Mouse (Mus musculus) heart, adult 2 months (tissue): Measurements from ENCODE around the gene Ccdc57.

Experiments used
- CTCF ChIP-seq: fragments of 200-600 bp; IDR thresholded peaks from 2 replicates; pipeline ENCODE4 v1.8.1; 2022; ENCODE audit warnings: antibody characterized with exemption, mild to moderate bottlenecking, moderate library complexity
- EP300 ChIP-seq: fragments of 200-500 bp; IDR thresholded peaks from 2 replicates; pipeline ENCODE4 v1.6.1; 2011; ENCODE audit warnings: low read depth, low read length, control low read depth; ENCODE audit not compliant: insufficient read depth
- POLR2A ChIP-seq: fragments of 200-500 bp; IDR thresholded peaks from 2 replicates; pipeline ENCODE4 v1.6.1; 2011; ENCODE audit warnings: mild to moderate bottlenecking, low read depth, low read length, control low read depth; ENCODE audit not compliant: insufficient read depth

DNA sequence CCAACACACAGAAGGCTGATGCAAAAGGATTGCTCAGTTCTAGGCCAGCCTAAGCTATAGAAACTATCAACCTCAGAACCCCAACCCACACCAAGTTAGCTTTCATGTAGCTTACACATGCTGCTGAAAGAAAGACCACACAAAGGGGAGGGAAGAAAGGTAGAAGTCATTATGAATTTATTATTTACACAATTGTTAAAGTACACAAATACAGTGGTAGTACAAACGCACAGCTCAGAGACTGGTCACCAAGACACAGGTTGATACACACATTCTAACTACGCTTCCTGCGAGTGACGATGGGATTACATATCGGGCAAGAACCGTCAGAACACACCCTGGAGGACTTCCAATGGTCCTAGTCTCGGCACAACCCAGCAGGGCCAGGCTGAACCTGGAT lies 28.9 kb upstream of the Ccdc57 start:
- TF ChIP-seq POLR2A (no peak), CTCF (no peak), EP300 (no peak)
